Mouse (Mus musculus): ENCODE results near the gene Cd44.

DNA sequence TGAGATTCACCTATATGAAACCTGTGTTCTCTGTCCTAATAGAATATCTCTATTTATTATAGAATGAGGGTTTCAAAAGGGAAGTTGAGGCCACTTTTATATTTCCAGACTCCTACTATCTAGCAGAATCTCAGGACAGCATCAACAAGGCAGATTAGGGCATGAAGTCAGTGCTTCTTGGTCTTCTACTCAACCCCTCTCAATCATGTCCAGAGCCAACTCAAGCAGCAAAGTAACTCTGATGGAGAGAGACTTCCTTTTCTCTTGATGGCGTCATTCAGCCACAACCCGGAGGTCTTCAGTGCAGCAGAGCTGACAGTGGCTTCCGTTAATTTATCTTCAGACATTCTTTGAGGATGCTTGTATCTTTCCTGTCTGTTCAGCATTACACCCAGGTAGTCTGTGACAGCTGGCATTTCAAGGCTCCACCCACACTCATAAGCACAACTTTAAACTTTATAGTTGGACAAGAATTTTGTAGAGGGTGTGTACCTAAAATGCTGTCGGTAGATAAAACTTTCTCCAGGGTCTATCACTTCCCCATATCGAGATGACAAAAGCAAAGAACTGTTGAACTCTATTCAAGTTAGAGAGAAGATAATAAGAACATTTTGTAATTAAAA lies 52.5 kb downstream of the Cd44 start:
- TF ChIP-seq MAFK (IDR thresholded peaks at IDR 0.05; ENCODE audit: insufficient replicate concordance, low read length) (no peak), MAX (IDR thresholded peaks at IDR 0.05; ENCODE audit: low read length) (no peak), POLR2A (IDR thresholded peaks at IDR 0.05; ENCODE audit: low read depth, low read length) (no peak), HCFC1 (IDR thresholded peaks at IDR 0.05; ENCODE audit: low read depth, low read length) (no peak), TCF12 (IDR thresholded peaks at IDR 0.05; ENCODE audit: low read depth, low read length) (no peak), EP300 (IDR thresholded peaks at IDR 0.05; ENCODE audit: low read length) (no peak), ZMIZ1 (IDR thresholded peaks at IDR 0.05; ENCODE audit: low read depth, low read length) (no peak), NELFE (IDR thresholded peaks at IDR 0.05; ENCODE audit: low read depth, low read length) (no peak), IRF4 (IDR thresholded peaks at IDR 0.05; ENCODE audit: low read depth, low read length) (no peak), TBP (conservative IDR thresholded peaks at IDR 0.05; ENCODE audit: low read depth, low read length) (no peak), SMC3 (IDR thresholded peaks at IDR 0.05; ENCODE audit: low read depth, low read length) (no peak), POLR2AphosphoS2 (IDR thresholded peaks at IDR 0.05; ENCODE audit: low read depth, low read length) (no peak), ZKSCAN1 (IDR thresholded peaks at IDR 0.05; ENCODE audit: borderline replicate concordance, low read depth, low read length) (no peak)

Measured in CH12.LX (cell line).